Mouse (Mus musculus): ENCODE measurements around the gene Col11a2.
"Not testable (repeated sequence)": the region's sequence is repeated elsewhere in the genome, so short reads cannot be mapped to it uniquely, and the experiment has no call there.

DNA sequence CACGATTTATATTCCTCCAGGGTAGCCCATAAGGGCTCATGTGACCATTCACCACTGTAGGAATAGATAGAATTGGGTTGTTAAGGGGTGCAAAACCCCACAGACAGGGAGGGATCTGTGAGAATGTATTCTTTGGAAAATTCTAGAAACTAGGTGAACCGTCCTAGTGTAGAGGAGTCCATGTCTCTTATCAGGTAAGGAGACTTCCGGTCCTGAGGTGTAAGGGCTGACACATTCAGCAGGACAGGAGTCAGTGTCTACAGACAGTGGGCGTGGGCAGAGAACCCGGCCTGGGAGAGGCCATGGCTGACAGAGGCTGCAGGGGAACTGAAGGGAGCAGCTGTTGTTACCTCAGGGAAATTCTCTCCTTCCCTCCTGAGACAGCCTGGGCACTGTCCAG is 40.5 kb upstream of the Col11a2 start:
- TF ChIP-seq POLR2A (IDR thresholded peaks at IDR 0.05; ENCODE audit: borderline replicate concordance, extremely low read depth, low read depth, low read length); CTCF (IDR thresholded peaks at IDR 0.05; ENCODE audit: insufficient read depth, low read length): not testable (repeated sequence)

Data from lung, adult 2 months (tissue).